Mouse (Mus musculus) hindbrain, embryonic 13.5 days (tissue): ENCODE results near the gene Ephb4. TPM values are rescaled to one million over a fixed set of nuclear protein-coding genes. Genes with fewer than 3 reads are reported as not detected.
A peak's percentile ranks its signal among the peaks of the same experiment; 100 is the strongest.

Experiments
- ATAC-seq: fragments of 200-750 bp; cut with Nextera tagmentation; 2 replicates; pipeline ENCODE4 v1.8.0; 2017; ENCODE audit warnings: moderate TSS enrichment; ENCODE audit not compliant: low FRiP score
- H3K27ac ChIP-seq: fragments of 300-500 bp; sonication (generic); 2 replicates; pipeline ENCODE4 v1.5.1; 2015; ENCODE audit warnings: inconsistent platforms, mild to moderate bottlenecking, moderate library complexity
- H3K27me3 ChIP-seq: fragments of 300-500 bp; sonication (generic); 2 replicates; pipeline ENCODE4 v1.6.1; 2015; ENCODE audit warnings: mild to moderate bottlenecking, inconsistent platforms
- H3K36me3 ChIP-seq: fragments of 300-500 bp; sonication (generic); 2 replicates; pipeline ENCODE4 v1.6.1; 2015; ENCODE audit warnings: mild to moderate bottlenecking, inconsistent platforms
- H3K4me1 ChIP-seq: fragments of 300-500 bp; sonication (generic); replicated peaks from 2 replicates; pipeline ENCODE4 v1.6.1; 2015; ENCODE audit warnings: inconsistent platforms
- H3K4me2 ChIP-seq: fragments of 300-500 bp; sonication (generic); 2 replicates; pipeline ENCODE4 v1.6.1; 2015; ENCODE audit warnings: inconsistent platforms, mild to moderate bottlenecking, moderate library complexity
- H3K4me3 ChIP-seq: fragments of 300-500 bp; sonication (generic); 2 replicates; pipeline ENCODE4 v1.5.1; 2015; ENCODE audit warnings: mild to moderate bottlenecking, inconsistent platforms
- H3K9ac ChIP-seq: fragments of 300-500 bp; sonication (generic); 2 replicates; pipeline ENCODE4 v1.6.1; 2015; ENCODE audit warnings: mild to moderate bottlenecking, inconsistent platforms
- H3K9me3 ChIP-seq: fragments of 300-500 bp; sonication (generic); 2 replicates; pipeline ENCODE4 v1.6.1; 2016; ENCODE audit warnings: inconsistent platforms
- WGBS: fragments of 180-500 bp; shearing (Covaris S2); methylation state at CpG from one replicate; pipeline ENCODE4 v1.1.7; 2015; 5-methylcytosine and 5-hydroxymethylcytosine counted together
- polyA plus RNA-seq: library from polyadenylated mRNA; unstranded; fragments of >200 nt; fragmentation: Nextera tagmentation; extraction: Ambion mirVana; gene quantifications from 2 replicates; pipeline ENCODE4 v1.2.1, GENCODE M21; 2015

The Ephb4 gene
- polyA plus RNA-seq, 1 experiment from 2014 or later, result 9.2 TPM

DNA sequence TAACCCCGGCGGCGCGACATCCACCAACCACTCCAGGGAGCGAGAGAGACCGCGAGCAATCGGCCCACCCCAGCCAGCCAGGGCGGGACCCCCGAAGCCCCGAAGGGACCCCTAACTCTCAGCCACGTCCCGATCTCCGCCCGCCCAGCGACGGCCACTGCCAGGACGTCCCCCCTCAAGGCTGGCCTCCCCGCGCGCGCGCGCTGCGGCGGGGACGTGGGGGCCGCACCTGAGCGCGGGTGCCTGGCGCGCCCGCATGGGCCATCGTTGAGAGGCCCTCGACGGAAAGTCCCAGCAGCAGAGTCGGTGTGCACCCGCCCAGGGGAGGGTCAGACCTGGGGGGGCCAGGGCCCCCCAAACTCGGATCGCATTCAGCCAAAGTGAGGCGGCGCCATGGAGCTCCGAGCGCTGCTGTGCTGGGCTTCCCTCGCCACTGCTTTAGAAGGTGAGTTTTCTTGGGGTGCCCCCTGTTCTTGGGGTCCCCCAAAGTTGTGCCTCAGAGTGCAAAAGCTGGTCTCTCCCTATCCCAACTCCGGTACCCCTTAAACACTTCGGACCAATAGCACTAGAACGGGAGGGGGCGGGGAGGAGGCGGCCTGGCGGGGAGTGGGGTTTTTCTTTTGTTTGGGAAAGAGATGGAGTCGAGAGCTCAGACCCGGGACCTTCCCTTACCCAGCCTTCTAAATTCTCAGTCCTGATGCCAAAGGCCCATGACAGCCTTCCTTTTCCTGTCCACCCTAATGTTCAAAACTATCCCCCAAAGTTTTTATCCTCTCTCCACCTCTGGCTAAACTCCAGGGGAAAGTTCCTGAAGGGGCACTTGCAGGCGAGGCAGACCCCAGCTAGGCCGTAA, 522 bp downstream of the Ephb4 start:
- Histone ChIP-seq H3K4me1 (peaks cover 43% of the 10 kb centered on the region), H3K27me3 (peaks cover 40% of the 10 kb centered on the region), H3K27ac (peak overlapping the region; percentile 78), H3K4me2 (peak overlapping the region; percentile 94), H3K36me3 (peaks cover 4% of the 10 kb centered on the region; the same call in 1 of the 2 replicates), H3K9ac (peak overlapping the region; percentile 78), H3K4me3 (peak overlapping the region; percentile 55), H3K9me3 (no peaks in the 10 kb centered on the region)
- under 1% methylated on average over 51 of the region's 55 CpGs for WGBS
- ATAC-seq, result peak; percentile 57

DNA sequence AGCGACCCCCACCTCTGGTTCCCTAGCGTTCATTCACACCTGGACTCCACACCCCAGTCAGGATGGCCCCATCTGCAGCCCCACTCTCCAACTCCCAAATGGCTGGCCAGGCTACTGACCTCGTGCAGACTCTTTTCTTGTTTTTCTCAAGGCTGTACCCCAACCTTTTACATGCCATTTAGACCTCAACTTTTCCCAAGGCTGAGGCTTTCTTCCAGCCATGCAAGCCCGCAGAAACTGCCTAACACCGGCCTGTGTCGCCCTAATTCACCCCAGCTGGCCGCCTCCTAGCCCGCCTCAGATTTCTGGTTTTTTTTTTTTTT, 1.1 kb downstream of the Ephb4 start:
- no peaks in the 10 kb centered on the region for H3K9me3 ChIP-seq
- WGBS, result 2% methylated on average over 8 of the region's 8 CpGs
- H3K27me3 ChIP-seq, result peaks cover 40% of the 10 kb centered on the region
- peak overlapping the region; percentile 55 for H3K4me3 ChIP-seq
- H3K36me3 ChIP-seq, result peaks cover 5% of the 10 kb centered on the region; the same call in 1 of the 2 replicates
- peak overlapping the region; percentile 94 for H3K4me2 ChIP-seq
- peak overlapping the region; percentile 78 for H3K9ac ChIP-seq
- H3K4me1 ChIP-seq, result peaks cover 43% of the 10 kb centered on the region
- no peak for ATAC-seq
- peak overlapping the region; percentile 8 for H3K27ac ChIP-seq

DNA sequence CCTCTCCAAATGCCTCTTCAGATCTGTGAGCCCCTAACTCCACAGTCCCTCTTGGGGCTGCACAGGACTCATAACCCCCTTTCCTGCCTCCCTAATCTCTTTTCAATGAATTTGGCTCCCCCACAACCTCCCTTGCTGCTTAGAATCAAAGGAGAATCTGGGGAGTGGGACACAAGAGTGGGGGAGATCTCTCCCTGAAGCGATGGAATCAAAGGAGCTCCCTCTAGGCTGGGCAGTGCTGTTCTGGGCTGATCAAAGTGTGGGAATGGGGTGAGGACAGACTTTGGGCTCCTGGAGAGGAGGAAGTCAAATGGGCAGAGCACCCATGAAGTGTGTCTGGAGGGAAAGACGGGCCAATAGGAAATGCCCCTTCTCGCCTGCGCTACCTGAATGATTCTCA, 1.5 kb downstream of the Ephb4 start:
- Histone ChIP-seq H3K4me3 (peak overlapping the region; percentile 55), H3K9ac (peak overlapping the region; percentile 78), H3K27ac (peak overlapping the region; percentile 8), H3K27me3 (peaks cover 40% of the 10 kb centered on the region), H3K9me3 (no peaks in the 10 kb centered on the region), H3K4me1 (peaks cover 43% of the 10 kb centered on the region), H3K36me3 (peaks cover 7% of the 10 kb centered on the region; the same call in 1 of the 2 replicates), H3K4me2 (peak overlapping the region; percentile 94)
- ATAC-seq, result no peak
- 11% methylated on average over 4 of the region's 4 CpGs for WGBS

DNA sequence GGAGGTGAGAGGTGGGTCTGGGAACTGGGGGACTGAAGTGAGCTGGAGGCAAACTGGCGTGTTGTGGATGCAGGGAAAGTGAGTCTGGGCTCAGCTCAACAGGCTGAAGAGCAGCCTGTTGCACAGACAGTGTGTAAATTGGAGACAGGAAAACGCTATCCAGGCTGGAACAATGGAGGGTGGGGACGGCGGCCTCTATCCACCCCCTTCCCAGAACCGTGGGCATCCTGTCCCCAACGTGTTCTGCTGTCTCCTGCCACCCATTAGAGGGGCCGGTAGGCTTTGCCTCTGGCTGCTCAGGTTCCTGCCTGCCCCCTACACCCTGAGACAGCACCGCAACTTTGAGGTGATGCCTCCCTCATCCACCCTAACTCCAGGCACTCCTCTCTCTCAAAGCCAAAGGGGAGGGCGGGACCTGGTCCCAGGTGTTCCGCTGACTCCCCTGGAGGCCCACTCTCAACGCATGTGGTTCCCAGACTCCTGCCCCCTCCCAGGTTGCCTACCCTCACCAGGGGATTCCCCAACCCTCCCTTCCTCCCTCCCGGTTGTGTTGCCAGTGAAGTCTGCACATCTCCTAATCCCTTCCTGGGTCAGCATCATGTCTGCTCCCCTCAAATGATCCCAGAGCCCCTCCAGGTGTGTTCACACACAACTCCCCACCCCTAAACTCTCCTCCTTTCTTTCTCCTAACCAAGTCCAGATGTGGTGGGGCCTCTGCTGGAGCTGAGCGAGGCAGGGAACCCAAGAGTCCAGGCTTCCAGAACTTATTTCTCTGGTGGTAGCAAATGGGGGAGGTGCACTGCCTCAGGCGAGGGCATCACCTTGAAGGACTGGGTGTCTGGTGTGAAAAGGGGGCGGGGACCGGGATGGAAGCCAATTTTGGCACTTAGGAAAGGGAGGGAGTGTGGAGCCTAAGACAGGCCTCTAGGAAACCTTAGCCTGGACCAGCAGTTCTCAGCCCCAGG, 2.4 kb downstream of the Ephb4 start:
- H3K4me1 ChIP-seq, result peaks cover 43% of the 10 kb centered on the region
- no peaks in the 10 kb centered on the region for H3K9me3 ChIP-seq
- no peak for ATAC-seq
- peaks cover 7% of the 10 kb centered on the region; the same call in 1 of the 2 replicates for H3K36me3 ChIP-seq
- H3K9ac ChIP-seq, result peak overlapping the region; percentile 78
- 23% methylated on average over 16 of the region's 16 CpGs for WGBS
- H3K27me3 ChIP-seq, result peaks cover 40% of the 10 kb centered on the region
- H3K4me3 ChIP-seq, result peak overlapping the region; percentile 55
- peak overlapping the region; percentile 8 for H3K27ac ChIP-seq
- peak overlapping the region; percentile 94 for H3K4me2 ChIP-seq

DNA sequence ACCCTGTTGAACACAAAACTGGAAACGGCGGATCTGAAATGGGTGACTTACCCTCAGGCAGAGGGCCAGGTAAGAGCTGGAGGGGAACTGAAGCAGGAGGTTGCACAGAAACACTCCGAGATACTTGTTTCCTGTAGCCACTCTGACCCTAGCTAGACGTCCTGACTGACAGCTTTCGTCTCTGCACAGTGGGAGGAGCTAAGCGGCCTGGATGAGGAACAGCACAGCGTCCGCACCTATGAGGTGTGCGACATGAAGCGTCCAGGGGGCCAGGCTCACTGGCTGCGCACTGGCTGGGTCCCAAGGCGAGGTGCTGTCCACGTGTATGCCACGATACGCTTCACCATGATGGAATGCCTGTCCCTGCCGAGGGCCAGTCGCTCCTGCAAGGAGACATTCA, 4.2 kb downstream of the Ephb4 start:
- Histone ChIP-seq H3K4me2 (no peak overlapping the region), H3K27me3 (peaks cover 25% of the 10 kb centered on the region), H3K9ac (no peak overlapping the region), H3K4me1 (peaks cover 32% of the 10 kb centered on the region), H3K4me3 (no peak overlapping the region), H3K36me3 (peaks cover 13% of the 10 kb centered on the region; the same call in 1 of the 2 replicates), H3K9me3 (no peaks in the 10 kb centered on the region), H3K27ac (no peak overlapping the region)
- 90% methylated on average over 17 of the region's 17 CpGs for WGBS
- ATAC-seq, result no peak

DNA sequence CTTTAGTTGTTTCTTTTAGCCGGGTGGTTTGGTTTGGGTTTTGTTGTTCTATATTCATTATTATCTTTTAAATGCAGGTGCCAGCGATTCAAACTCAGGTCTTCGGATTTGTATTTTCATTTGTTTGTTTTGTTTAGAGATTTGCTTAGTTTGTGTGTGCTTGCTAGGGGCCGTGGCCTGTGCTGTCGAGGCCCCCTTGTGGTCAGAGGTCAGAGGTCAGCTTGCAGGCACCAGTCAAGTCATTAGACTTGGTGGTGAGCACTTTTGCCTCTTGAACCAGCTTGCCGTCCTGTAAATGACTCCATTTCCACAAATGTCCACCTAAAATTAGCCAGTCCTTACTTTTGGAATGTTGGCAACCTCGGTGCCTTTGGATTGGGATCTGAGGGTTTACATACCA, 8.5 kb downstream of the Ephb4 start:
- WGBS, result 42% methylated on average over 7 of the region's 7 CpGs

DNA sequence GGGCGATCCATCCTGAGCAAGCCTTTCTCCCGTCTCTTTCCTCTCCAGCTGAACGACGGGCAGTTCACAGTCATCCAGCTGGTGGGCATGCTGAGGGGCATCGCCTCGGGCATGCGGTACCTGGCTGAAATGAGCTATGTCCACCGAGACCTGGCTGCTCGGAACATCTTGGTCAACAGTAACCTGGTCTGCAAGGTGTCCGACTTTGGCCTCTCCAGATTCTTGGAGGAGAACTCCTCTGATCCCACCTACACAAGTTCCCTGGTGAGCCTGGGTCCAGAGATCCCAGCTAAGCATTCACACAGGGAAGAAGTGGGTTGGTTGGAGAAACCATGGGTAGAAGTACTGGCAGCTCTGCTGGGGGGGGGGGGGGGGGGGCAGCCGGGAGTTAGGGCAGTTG, 19.8 kb downstream of the Ephb4 start:
- H3K9me3 ChIP-seq, result no peaks in the 10 kb centered on the region
- H3K9ac ChIP-seq, result no peak overlapping the region
- no peak overlapping the region for H3K4me2 ChIP-seq
- ATAC-seq, result no peak
- H3K27ac ChIP-seq, result no peak overlapping the region
- no peak overlapping the region for H3K4me3 ChIP-seq
- H3K36me3 ChIP-seq, result peaks cover 76% of the 10 kb centered on the region
- no peaks in the 10 kb centered on the region for H3K4me1 ChIP-seq
- no peaks in the 10 kb centered on the region for H3K27me3 ChIP-seq
- 99% methylated on average over 10 of the region's 11 CpGs for WGBS

More for the DNA sequence above, 8.5 kb downstream of the Ephb4 start:
- Histone ChIP-seq H3K4me2 (no peak overlapping the region), H3K27me3 (no peaks in the 10 kb centered on the region), H3K4me3 (no peak overlapping the region), H3K9me3 (no peaks in the 10 kb centered on the region), H3K9ac (no peak overlapping the region), H3K4me1 (no peaks in the 10 kb centered on the region), H3K27ac (no peak overlapping the region), H3K36me3 (peaks cover 43% of the 10 kb centered on the region)
- no peak for ATAC-seq

DNA sequence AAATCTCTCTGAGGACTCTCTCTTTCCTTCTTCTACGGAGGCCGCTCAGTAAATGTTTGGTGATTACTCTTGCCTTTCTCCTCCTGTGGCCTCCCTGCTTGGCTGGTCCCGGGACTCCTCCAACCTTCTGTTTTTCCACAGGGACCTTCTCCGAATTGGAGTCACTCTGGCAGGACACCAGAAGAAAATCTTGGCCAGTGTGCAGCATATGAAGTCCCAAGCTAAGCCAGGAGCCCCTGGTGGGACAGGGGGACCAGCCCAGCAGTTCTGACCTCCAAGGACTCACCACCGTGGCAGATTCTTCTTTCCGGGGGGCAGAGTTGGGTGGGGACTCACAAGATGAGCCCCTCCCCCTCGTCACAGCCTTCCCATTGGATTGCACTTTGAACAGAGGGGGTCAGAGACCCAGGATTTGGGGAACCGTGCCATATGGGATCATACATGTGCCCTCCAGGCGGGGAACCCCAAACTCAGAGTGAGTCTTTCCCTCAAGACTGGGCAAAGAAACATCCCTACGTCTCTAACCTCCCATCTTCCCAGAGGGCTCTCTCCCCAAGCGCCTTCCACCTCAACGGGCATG, 23.6 kb downstream of the Ephb4 start:
- Histone ChIP-seq H3K36me3 (peaks cover 47% of the 10 kb centered on the region), H3K4me3 (no peak overlapping the region), H3K9me3 (no peaks in the 10 kb centered on the region), H3K4me1 (peaks cover 21% of the 10 kb centered on the region), H3K4me2 (no peak overlapping the region), H3K9ac (no peak overlapping the region; the same call in 1 of the 2 replicates), H3K27ac (no peak overlapping the region), H3K27me3 (no peaks in the 10 kb centered on the region)
- WGBS, result 92% methylated on average over 12 of the region's 12 CpGs
- ATAC-seq, result no peak

DNA sequence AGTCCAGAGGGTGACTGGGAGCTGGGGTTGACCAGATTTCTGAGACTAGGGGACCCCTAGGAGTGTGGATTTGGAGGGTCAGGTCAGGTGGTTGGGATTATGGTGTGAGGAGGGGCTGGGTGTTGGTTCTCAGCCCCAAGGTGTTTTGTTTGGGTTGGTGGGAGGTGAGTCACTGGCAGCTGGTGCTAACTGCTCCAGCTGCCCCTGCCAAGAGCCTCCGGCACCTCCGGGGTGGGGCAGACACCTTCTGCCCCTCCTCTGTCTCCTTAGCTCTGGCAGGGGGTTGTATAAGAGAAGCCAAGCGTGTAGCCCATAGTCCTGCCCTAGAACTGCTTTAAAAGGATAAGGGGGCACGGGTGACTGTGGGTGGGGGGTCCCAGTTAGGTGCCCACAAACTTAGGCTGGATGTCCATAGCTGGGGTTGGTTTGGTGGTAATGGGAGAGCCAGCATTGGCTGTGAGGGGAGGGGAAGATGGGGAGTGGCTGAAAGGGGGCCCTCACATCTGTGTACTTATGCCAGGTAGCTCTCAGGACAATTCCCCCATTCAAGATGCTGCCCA, 24.7 kb downstream of the Ephb4 start:
- Histone ChIP-seq H3K4me2 (no peak overlapping the region), H3K9ac (no peak overlapping the region), H3K9me3 (no peaks in the 10 kb centered on the region), H3K27ac (no peak overlapping the region), H3K4me3 (no peak overlapping the region), H3K27me3 (no peaks in the 10 kb centered on the region), H3K4me1 (peaks cover 21% of the 10 kb centered on the region), H3K36me3 (peaks cover 40% of the 10 kb centered on the region)
- 94% methylated on average over 4 of the region's 4 CpGs for WGBS
- no peak for ATAC-seq

DNA sequence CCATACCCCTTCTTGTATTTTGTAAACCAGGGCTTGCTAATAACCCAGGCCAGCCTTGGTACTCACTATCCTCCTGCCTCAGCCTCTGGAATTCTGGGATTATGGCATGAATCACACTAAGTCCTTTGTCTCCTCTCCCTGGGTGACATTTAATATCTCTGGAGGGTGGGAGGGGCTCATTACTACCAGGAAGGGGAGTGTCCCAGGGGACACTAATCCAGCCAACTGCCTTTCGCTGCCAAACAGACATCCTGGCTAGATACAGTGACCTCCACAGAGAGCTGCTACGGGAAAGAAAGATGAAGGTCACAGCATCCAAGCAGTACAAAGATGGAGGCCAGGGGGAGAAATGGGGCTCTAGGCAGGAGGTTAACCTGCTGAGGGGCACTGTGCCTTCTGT, 25.7 kb downstream of the Ephb4 start:
- H3K4me3 ChIP-seq, result no peak overlapping the region
- H3K27me3 ChIP-seq, result no peaks in the 10 kb centered on the region
- H3K27ac ChIP-seq, result peak overlapping the region; percentile 44; the same call in 1 of the 2 replicates
- ATAC-seq, result no peak
- H3K9ac ChIP-seq, result no peak overlapping the region
- peaks cover 31% of the 10 kb centered on the region for H3K36me3 ChIP-seq
- no peak overlapping the region for H3K4me2 ChIP-seq
- H3K9me3 ChIP-seq, result no peaks in the 10 kb centered on the region
- H3K4me1 ChIP-seq, result peaks cover 21% of the 10 kb centered on the region
- WGBS, result 53% methylated on average over 2 of the region's 2 CpGs

DNA sequence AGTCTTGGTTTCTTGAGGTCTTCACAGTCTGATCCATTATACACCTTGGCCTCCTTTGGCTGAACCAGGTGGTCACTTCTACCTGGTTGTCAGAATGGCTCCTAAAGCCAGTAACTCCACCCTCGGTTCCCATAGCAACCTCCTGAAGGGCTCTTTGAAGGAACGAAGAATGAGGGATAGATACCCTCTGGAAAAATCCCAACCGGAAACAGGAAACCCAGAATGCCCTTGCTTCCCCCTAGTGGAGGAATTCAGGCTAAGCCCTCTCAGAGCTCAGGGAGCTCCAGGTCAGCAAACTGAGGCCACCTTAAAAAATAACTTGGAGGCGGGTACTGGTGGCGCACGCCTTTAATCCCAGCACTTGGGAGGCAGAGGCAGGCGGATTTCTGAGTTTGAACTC, 26.3 kb downstream of the Ephb4 start:
- H3K27me3 ChIP-seq, result no peaks in the 10 kb centered on the region
- no peaks in the 10 kb centered on the region for H3K9me3 ChIP-seq
- H3K4me3 ChIP-seq, result no peak overlapping the region
- WGBS, result 42% methylated on average over 7 of the region's 7 CpGs
- no peak for ATAC-seq
- no peak overlapping the region for H3K9ac ChIP-seq
- H3K27ac ChIP-seq, result no peak overlapping the region
- H3K4me1 ChIP-seq, result peaks cover 21% of the 10 kb centered on the region
- peaks cover 25% of the 10 kb centered on the region for H3K36me3 ChIP-seq
- H3K4me2 ChIP-seq, result no peak overlapping the region

DNA sequence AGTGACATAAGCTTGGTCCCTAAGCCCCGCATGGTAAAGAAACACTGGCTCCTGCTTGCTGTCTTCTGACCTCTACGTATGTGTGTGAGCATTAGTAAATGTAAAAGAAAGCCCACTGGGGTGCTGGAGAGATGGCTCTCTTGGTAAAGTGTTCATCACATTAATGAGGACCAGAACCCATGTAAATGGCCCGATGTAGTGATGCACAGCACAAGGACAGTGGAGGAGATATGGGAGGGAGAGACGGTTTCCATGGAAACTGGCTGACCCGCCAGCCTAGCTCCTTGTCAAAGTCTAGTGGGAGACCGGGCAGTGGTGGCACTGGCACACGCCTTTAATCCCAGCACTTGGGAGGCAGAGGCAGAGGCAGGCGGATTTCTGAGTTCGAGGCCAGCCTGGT, 26.8 kb downstream of the Ephb4 start:
- peaks cover 21% of the 10 kb centered on the region for H3K4me1 ChIP-seq
- no peak overlapping the region for H3K4me2 ChIP-seq
- peaks cover 20% of the 10 kb centered on the region for H3K36me3 ChIP-seq
- H3K4me3 ChIP-seq, result no peak overlapping the region
- H3K9me3 ChIP-seq, result no peaks in the 10 kb centered on the region
- H3K27ac ChIP-seq, result no peak overlapping the region
- WGBS, result 49% methylated on average over 9 of the region's 9 CpGs
- H3K27me3 ChIP-seq, result no peaks in the 10 kb centered on the region
- 0 out of 2 replicates have a peak, but pooled peaks have one; percentile 17 for ATAC-seq
- H3K9ac ChIP-seq, result no peak overlapping the region
